Mouse (Mus musculus) intestine, embryonic 14.5 days (tissue): ENCODE results near the gene Ada. TPM values are rescaled to one million over a fixed set of nuclear protein-coding genes. Genes with fewer than 3 reads are reported as not detected.

Experiments used
- ATAC-seq: fragments of 200-750 bp; cut with Nextera tagmentation; replicated peaks from 2 replicates; pipeline ENCODE4 v1.8.0; 2017; ENCODE audit warnings: low read depth, moderate number of reproducible peaks, moderate TSS enrichment, moderate library complexity; ENCODE audit not compliant: low FRiP score, low TSS enrichment
- DNase-seq: peaks from one replicate; pipeline ENCODE4 v3.0.0-alpha.2; 2018; ENCODE audit warnings: low spot score
- H3K27ac ChIP-seq: fragments of 300-500 bp; sonication (generic); 2 replicates; pipeline ENCODE4 v1.5.1; 2014; ENCODE audit warnings: low read depth, mild to moderate bottlenecking, control low read depth
- H3K27me3 ChIP-seq: fragments of 300-500 bp; sonication (generic); replicated peaks from 2 replicates; pipeline ENCODE4 v1.6.1; 2014; ENCODE audit warnings: low read length, control low read depth; ENCODE audit not compliant: control insufficient read depth, insufficient read depth
- H3K36me3 ChIP-seq: fragments of 300-500 bp; sonication (generic); 2 replicates; pipeline ENCODE4 v1.6.1; 2014; ENCODE audit warnings: low read length, control low read depth; ENCODE audit not compliant: control insufficient read depth, insufficient read depth
- H3K4me1 ChIP-seq: fragments of 300-500 bp; sonication (generic); replicated peaks from 2 replicates; pipeline ENCODE4 v1.6.1; 2014; ENCODE audit warnings: low read length, control low read depth, mixed read lengths; ENCODE audit not compliant: control insufficient read depth, insufficient read depth
- H3K4me2 ChIP-seq: fragments of 300-500 bp; sonication (generic); 2 replicates; pipeline ENCODE4 v1.6.1; 2014; ENCODE audit warnings: low read length
- H3K4me3 ChIP-seq: fragments of 300-500 bp; sonication (generic); 2 replicates; pipeline ENCODE4 v1.5.1; 2014; ENCODE audit warnings: low read depth, low read length, control low read depth, mixed read lengths
- H3K9ac ChIP-seq: fragments of 300-500 bp; sonication (generic); 2 replicates; pipeline ENCODE4 v1.6.1; 2014; ENCODE audit warnings: mild to moderate bottlenecking, low read length
- H3K9me3 ChIP-seq: fragments of 300-500 bp; sonication (generic); 2 replicates; pipeline ENCODE4 v1.6.1; 2016; ENCODE audit warnings: low read length, control low read depth; ENCODE audit not compliant: control insufficient read depth
- WGBS: fragments of 180-500 bp; shearing (Covaris S2); extraction: QIAGEN DNeasy Blood & Tissue Kit; methylation state at CpG from one replicate; pipeline ENCODE4 v1.1.7; 2014; 5-methylcytosine and 5-hydroxymethylcytosine counted together
- polyA plus RNA-seq: library from polyadenylated mRNA; unstranded; fragments of >200 nt; fragmentation: Nextera tagmentation; extraction: Ambion mirVana; gene quantifications from 2 replicates; pipeline ENCODE4 v1.2.1, GENCODE M21; 2014

Ada gene
- polyA plus RNA-seq, result 8.4 and 9.1 TPM in 2 replicates

- Histone ChIP-seq H3K9ac (peak within 1 kb of the TSS; percentile 58), H3K4me3 (peak within 1 kb of the TSS; percentile 58), H3K4me2 (peak within 1 kb of the TSS; percentile 99), H3K27me3 (peaks cover 14% of the 10 kb centered on the region; the same call in 1 of the 2 replicates), H3K27ac (no peak within 1 kb of the TSS), H3K36me3 (no peaks in the 10 kb centered on the region), H3K4me1 (peaks cover 5% of the 10 kb centered on the region), H3K9me3 (no peaks in the 10 kb centered on the region)
- DNase-seq (peak; percentile 85), ATAC-seq (peak; percentile 80)
- 1% methylated on average over 52 of the region's 57 CpGs for WGBS
These were observed at the start of gene Ada for GRCm38 (mm10) chr2:163749647-163750611. Gene Ada, minus strand, starts transcription at chr2:163750239.

- H3K9me3 ChIP-seq, result no peaks in the 10 kb centered on the region
- ATAC-seq (no peak), DNase-seq (no peak)
- H3K36me3 ChIP-seq, result no peaks in the 10 kb centered on the region
- H3K4me3 ChIP-seq, result no peak overlapping the region
- H3K9ac ChIP-seq, result no peak overlapping the region
- H3K27me3 ChIP-seq, result no peaks in the 10 kb centered on the region
- WGBS, result 61% methylated on average over 7 of the region's 7 CpGs
- H3K4me2 ChIP-seq, result no peak overlapping the region
- no peaks in the 10 kb centered on the region for H3K4me1 ChIP-seq
- H3K27ac ChIP-seq, result no peak overlapping the region
These were observed 48.4 kb upstream of the Ada start for GRCm38 (mm10) chr2:163798411-163798810.

- Histone ChIP-seq H3K9me3 (no peaks in the 10 kb centered on the region), H3K9ac (no peak overlapping the region), H3K36me3 (no peaks in the 10 kb centered on the region), H3K4me3 (no peak overlapping the region), H3K27me3 (no peaks in the 10 kb centered on the region), H3K27ac (no peak overlapping the region), H3K4me2 (no peak overlapping the region), H3K4me1 (no peaks in the 10 kb centered on the region)
- ATAC-seq, result no peak
- 73% methylated on average over 4 of the region's 4 CpGs for WGBS
- peak; percentile 62 for DNase-seq
These were observed 38.4 kb upstream of the Ada start for GRCm38 (mm10) chr2:163788484-163788883.

- no peaks in the 10 kb centered on the region for H3K9me3 ChIP-seq
- ATAC-seq, result no peak
These were observed 37.7 kb upstream of the Ada start for GRCm38 (mm10) chr2:163787709-163788108.

GRCm38 (mm10) chr2:163787086-163787485 lies 37.0 kb upstream of the Ada start:
- Histone ChIP-seq H3K4me3 (no peak overlapping the region), H3K27ac (no peak overlapping the region), H3K4me1 (no peaks in the 10 kb centered on the region), H3K36me3 (no peaks in the 10 kb centered on the region), H3K9ac (no peak overlapping the region), H3K4me2 (no peak overlapping the region), H3K27me3 (no peaks in the 10 kb centered on the region), H3K9me3 (no peaks in the 10 kb centered on the region)
- WGBS, result 80% methylated on average over 6 of the region's 6 CpGs
- no peak for DNase-seq
- no peak for ATAC-seq

More at GRCm38 (mm10) chr2:163787709-163788108, 37.7 kb upstream of the Ada start:
- H3K27ac ChIP-seq, result no peak overlapping the region
- peak; percentile 69 for DNase-seq
- H3K9ac ChIP-seq, result no peak overlapping the region
- no peak overlapping the region for H3K4me2 ChIP-seq
- 45% methylated on average over 3 of the region's 3 CpGs for WGBS
- H3K4me3 ChIP-seq, result no peak overlapping the region
- no peaks in the 10 kb centered on the region for H3K27me3 ChIP-seq
- no peaks in the 10 kb centered on the region for H3K36me3 ChIP-seq
- no peaks in the 10 kb centered on the region for H3K4me1 ChIP-seq

GRCm38 (mm10) chr2:163783901-163784300 lies 33.9 kb upstream of the Ada start:
- DNase-seq, result no peak
- Histone ChIP-seq H3K27me3 (no peaks in the 10 kb centered on the region), H3K9me3 (no peaks in the 10 kb centered on the region), H3K9ac (no peak overlapping the region), H3K4me2 (no peak overlapping the region), H3K27ac (no peak overlapping the region), H3K4me1 (no peaks in the 10 kb centered on the region), H3K36me3 (no peaks in the 10 kb centered on the region), H3K4me3 (no peak overlapping the region)
- no peak for ATAC-seq
- WGBS, result 69% methylated on average over 4 of the region's 4 CpGs

GRCm38 (mm10) chr2:163783368-163783767 lies 33.3 kb upstream of the Ada start:
- Histone ChIP-seq H3K36me3 (no peaks in the 10 kb centered on the region), H3K27me3 (no peaks in the 10 kb centered on the region), H3K4me1 (no peaks in the 10 kb centered on the region), H3K4me2 (no peak overlapping the region), H3K27ac (no peak overlapping the region), H3K9ac (no peak overlapping the region), H3K4me3 (no peak overlapping the region), H3K9me3 (no peaks in the 10 kb centered on the region)
- DNase-seq, result no peak
- 88% methylated on average over 6 of the region's 6 CpGs for WGBS
- no peak for ATAC-seq

- Histone ChIP-seq H3K9me3 (no peaks in the 10 kb centered on the region), H3K4me2 (no peak overlapping the region), H3K36me3 (no peaks in the 10 kb centered on the region), H3K4me1 (no peaks in the 10 kb centered on the region), H3K27ac (no peak overlapping the region), H3K4me3 (no peak overlapping the region), H3K9ac (no peak overlapping the region), H3K27me3 (no peaks in the 10 kb centered on the region)
- ATAC-seq (no peak), DNase-seq (no peak)
- 84% methylated on average over 4 of the region's 4 CpGs for WGBS
These were observed 28.9 kb upstream of the Ada start for GRCm38 (mm10) chr2:163778896-163779295.
